14 mouse cellular contexts compared by ENCODE assay signal in the genomic region with DNA sequence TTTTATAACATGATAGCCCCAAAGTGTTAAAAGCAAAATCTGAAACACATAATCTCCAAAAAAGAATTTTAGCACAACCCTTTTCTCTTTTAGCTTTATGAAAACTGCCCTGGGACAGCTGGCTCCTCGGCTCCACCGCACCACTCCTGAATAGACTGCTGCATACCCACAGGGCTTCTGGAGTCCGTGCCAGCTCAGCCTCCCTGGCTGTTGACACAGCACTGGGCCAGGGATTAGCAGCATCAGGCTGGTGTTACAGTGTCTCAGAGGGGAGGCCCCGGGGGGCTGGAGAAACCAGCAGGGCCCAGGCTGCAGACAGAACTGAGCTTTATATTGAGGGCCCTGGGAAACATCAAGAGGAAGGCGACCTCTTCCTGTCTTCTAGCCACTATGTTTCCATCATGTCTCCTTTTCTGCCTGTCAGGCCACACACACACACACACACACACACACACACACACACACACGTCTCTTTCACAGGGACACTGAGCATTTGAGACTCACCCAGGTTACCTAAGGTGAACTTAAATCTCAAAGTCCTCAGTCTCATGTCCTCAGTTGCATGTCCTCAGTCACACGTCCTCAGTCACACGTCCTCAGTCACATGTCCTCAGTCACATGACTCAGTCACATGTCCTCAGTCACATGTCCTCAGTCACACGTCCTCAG. TPM values are rescaled to one million over a fixed set of nuclear protein-coding genes. Genes with fewer than 3 reads are reported as not detected.
DNase-seq lines count a peak whose midpoint lies in the region; ATAC-seq and TF ChIP-seq lines count a peak whose summit lies in the region.
"Had no signal": no experiment of that assay in that cellular context is flagged by ENCODE, and none has a peak within 500 bp of the region (broad histone marks: within the 10 kb centered on the region; RNA-seq: fewer than 3 reads in every experiment).

No protein-coding gene starts in this region.

- peak overlapping the region; percentile 18; the same call in 1 of the 2 replicates for H3K27ac ChIP-seq in bone marrow macrophage, adult 2 months (ENCODE audit: insufficient read depth, low read depth, low read length)
- no peak overlapping the region for H3K27ac ChIP-seq in midbrain, postnatal 0 days (ENCODE audit: low read depth, low read length)
- H3K27ac ChIP-seq: embryonic facial prominence, embryonic 15.5 days; intestine, embryonic 15.5 days had no signal

- H3K9ac ChIP-seq in midbrain, postnatal 0 days (replicated peaks; ENCODE audit: low read length, poor library complexity, severe bottlenecking), result no peak overlapping the region
- H3K9ac ChIP-seq: embryonic facial prominence, embryonic 15.5 days; heart, embryonic 12.5 days; intestine, embryonic 15.5 days; lung, embryonic 14.5 days had no signal

- H3K9me3 ChIP-seq in midbrain, postnatal 0 days (ENCODE audit: low read length), result no peaks in the 10 kb centered on the region
- H3K9me3 ChIP-seq: embryonic facial prominence, embryonic 15.5 days; intestine, embryonic 15.5 days had no signal

- H3K4me3 ChIP-seq in bone marrow macrophage, adult 2 months (ENCODE audit: insufficient read depth, low read length), result no peak overlapping the region
- no peak overlapping the region for H3K4me3 ChIP-seq in midbrain, postnatal 0 days (ENCODE audit: low read depth, low read length)
- H3K4me3 ChIP-seq: embryonic facial prominence, embryonic 15.5 days; heart, embryonic 12.5 days; intestine, embryonic 15.5 days had no signal

- peak; percentile 10 to 47 for DNase-seq in kidney, postnatal 25 days
- DNase-seq in kidney, adult 9 months, result no peak
- peak; percentile 16 for DNase-seq in midbrain, postnatal 0 days (ENCODE audit: low spot score)
- no peak for DNase-seq in spleen, postnatal 36 days (ENCODE audit: low spot score in 2 of 2)
- DNase-seq in urinary bladder, adult 2 months (ENCODE audit: low spot score), result no peak
- DNase-seq: adrenal gland, postnatal 10 days; lung, embryonic 14.5 days; thymus, postnatal 25 days had no signal

- peak; percentile 4 for ATAC-seq in CD4-positive, CD25-positive, alpha-beta regulatory T cell, adult 4 months
- no peak for ATAC-seq in midbrain, postnatal 0 days (ENCODE audit: low FRiP score)
- ATAC-seq: intestine, embryonic 15.5 days; Patski had no signal

- no peak for TF ChIP-seq CTCF in bone marrow macrophage, adult 2 months (IDR thresholded peaks at IDR 0.05; ENCODE audit: low read depth, low read length)
- TF ChIP-seq CTCF in midbrain, postnatal 0 days (IDR thresholded peaks at IDR 0.05), result no peak

- 45% methylated on average over 9 of the region's 9 CpGs for WGBS in midbrain, postnatal 0 days

- H3K4me2 ChIP-seq in midbrain, postnatal 0 days (ENCODE audit: low read depth, low read length, poor library complexity, severe bottlenecking), result no peak overlapping the region
- H3K4me2 ChIP-seq: embryonic facial prominence, embryonic 15.5 days; heart, embryonic 12.5 days; intestine, embryonic 15.5 days; lung, embryonic 14.5 days had no signal

- peaks cover 14% of the 10 kb centered on the region; the same call in 1 of the 2 replicates for H3K4me1 ChIP-seq in bone marrow macrophage, adult 2 months (ENCODE audit: control insufficient read depth, insufficient read depth, low read length)
- H3K4me1 ChIP-seq in midbrain, postnatal 0 days (ENCODE audit: insufficient read depth, low read length), result no peaks in the 10 kb centered on the region; the same call in 1 of the 2 replicates

- H3K36me3 ChIP-seq in midbrain, postnatal 0 days (ENCODE audit: insufficient read depth, low read length), result no peaks in the 10 kb centered on the region
- H3K36me3 ChIP-seq: embryonic facial prominence, embryonic 15.5 days; heart, embryonic 12.5 days; intestine, embryonic 15.5 days had no signal

- H3K27me3 ChIP-seq in midbrain, postnatal 0 days (ENCODE audit: insufficient read depth, low read length), result no peaks in the 10 kb centered on the region
- H3K27me3 ChIP-seq: embryonic facial prominence, embryonic 15.5 days; heart, embryonic 12.5 days; intestine, embryonic 15.5 days; Patski had no signal

- no peak for TF ChIP-seq POLR2A in bone marrow macrophage, adult 2 months (IDR thresholded peaks at IDR 0.05; ENCODE audit: borderline replicate concordance, low read depth, low read length)

RNA-seq across cellular contexts. Expression of gene P2rx7, which starts 3.7 kb away (rescaled TPM):
- polyA plus RNA-seq in CD4-positive, CD25-positive, alpha-beta regulatory T cell, adult 4 months (2017; shearing (Covaris generic)), result 100 to 1,000 TPM in 1 of 2 experiments, 10 to 100 TPM in 1; 64.6 to 103 TPM
- 78.0 and 80.3 TPM in 2 replicates for polyA plus RNA-seq in bone marrow macrophage, adult 2 months (2012; ENCODE audit: insufficient read depth, insufficient read length, missing spikeins)
- total RNA-seq in midbrain, postnatal 0 days (2014; rRNA removed), result 6.3 and 7.3 TPM in 2 replicates
- 3.6 and 4.6 TPM in 2 replicates for polyA plus RNA-seq in midbrain, postnatal 0 days (2015; fragmentation: Nextera tagmentation; extraction: Ambion mirVana)
- polyA plus RNA-seq in urinary bladder, adult 2 months (2012; rRNA removed), result 24.1 and 27.1 TPM in 2 replicates

RNA-seq across cellular contexts. Expression of gene Ift81, which starts 33.1 kb away (rescaled TPM):
- polyA plus RNA-seq in CD4-positive, CD25-positive, alpha-beta regulatory T cell, adult 4 months (2017; shearing (Covaris generic)), result 1 to 10 TPM; 6.6 to 7.8 TPM
- 7.7 and 8.5 TPM in 2 replicates for polyA plus RNA-seq in bone marrow macrophage, adult 2 months (2012; ENCODE audit: insufficient read depth, insufficient read length, missing spikeins)
- total RNA-seq in midbrain, postnatal 0 days (2014; rRNA removed), result 30.5 and 35.1 TPM in 2 replicates
- polyA plus RNA-seq in midbrain, postnatal 0 days (2015; fragmentation: Nextera tagmentation; extraction: Ambion mirVana), result 69.9 and 71.9 TPM in 2 replicates
- polyA plus RNA-seq in urinary bladder, adult 2 months (2012; rRNA removed), result 13.2 TPM in 2 replicates

RNA-seq across cellular contexts. Expression of gene P2rx4, which starts 60.0 kb away (rescaled TPM):
- 10 to 100 TPM; 41.2 to 68.7 TPM for polyA plus RNA-seq in CD4-positive, CD25-positive, alpha-beta regulatory T cell, adult 4 months (2017; shearing (Covaris generic))
- 497 and 499 TPM in 2 replicates for polyA plus RNA-seq in bone marrow macrophage, adult 2 months (2012; ENCODE audit: insufficient read depth, insufficient read length, missing spikeins)
- 15.0 and 19.4 TPM in 2 replicates for total RNA-seq in midbrain, postnatal 0 days (2014; rRNA removed)
- 14.7 and 16.1 TPM in 2 replicates for polyA plus RNA-seq in midbrain, postnatal 0 days (2015; fragmentation: Nextera tagmentation; extraction: Ambion mirVana)
- polyA plus RNA-seq in urinary bladder, adult 2 months (2012; rRNA removed), result 42.4 and 44.3 TPM in 2 replicates

Comparison
In these comparisons a context has a peak if more than half of its experiments do, and no peak if none do; other contexts are left out.
1. DNase-seq: peak in kidney, postnatal 25 days (2 of 2) and midbrain, postnatal 0 days (single experiment); none in kidney, adult 9 months (single experiment), spleen, postnatal 36 days (0 of 2) and urinary bladder, adult 2 months (single experiment).